Mouse (Mus musculus): ENCODE results near the gene Casc3.

DNA sequence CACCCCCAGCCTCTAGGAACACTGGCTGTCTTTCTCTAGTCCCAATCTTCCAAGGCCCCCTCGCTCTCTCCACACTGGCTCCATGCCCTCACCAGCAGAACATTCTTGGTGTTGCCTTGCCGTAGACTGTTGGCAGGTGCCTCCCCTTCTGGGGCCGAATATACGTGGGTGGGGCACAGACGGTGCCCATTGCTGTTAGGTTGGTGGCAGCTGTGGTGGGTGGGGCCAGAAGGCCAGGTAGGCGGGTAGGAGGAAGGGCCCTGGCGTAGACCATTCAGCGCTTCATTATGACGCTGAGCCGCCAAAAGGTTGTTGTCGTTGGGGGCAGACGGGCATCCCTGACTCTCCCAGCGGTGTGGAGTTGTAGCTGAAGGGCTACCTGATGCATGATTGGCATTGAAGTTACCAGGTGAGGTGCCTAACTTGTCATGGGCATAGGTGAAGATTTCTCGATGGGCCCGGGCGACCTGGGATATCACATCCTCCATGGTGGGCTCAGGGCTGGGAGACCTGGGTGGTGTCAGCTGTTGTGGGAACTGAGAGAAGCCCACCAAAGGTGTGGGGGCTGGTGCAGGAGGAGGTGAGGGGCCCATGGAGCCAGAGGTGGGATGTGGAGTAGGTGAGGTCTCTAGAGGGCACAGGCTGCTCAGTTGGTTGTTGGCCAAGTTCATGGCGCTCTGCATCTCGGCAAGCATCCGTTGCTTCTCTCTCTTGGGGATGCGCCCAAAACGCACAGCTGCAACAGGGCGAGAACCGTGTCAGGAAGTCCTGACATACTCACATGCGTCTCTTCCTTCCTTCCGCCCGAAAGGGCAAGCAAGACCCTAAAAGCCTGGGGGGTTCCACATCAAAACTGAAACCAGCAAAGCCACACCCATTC, 34.4 kb upstream of the Casc3 start:
- TF ChIP-seq CTCF (IDR thresholded peaks at IDR 0.05; ENCODE audit: low read depth) = no peak
- no peak for TF ChIP-seq EP300 (IDR thresholded peaks at IDR 0.05; ENCODE audit: low read depth)

All from liver, postnatal 0 days (tissue).